Mouse (Mus musculus): ENCODE data around the gene Cd200r2.
"Not testable (repeated sequence)": the region's sequence is repeated elsewhere in the genome, so short reads cannot be mapped to it uniquely, and the experiment has no call there.

The Cd200r2 gene

DNA sequence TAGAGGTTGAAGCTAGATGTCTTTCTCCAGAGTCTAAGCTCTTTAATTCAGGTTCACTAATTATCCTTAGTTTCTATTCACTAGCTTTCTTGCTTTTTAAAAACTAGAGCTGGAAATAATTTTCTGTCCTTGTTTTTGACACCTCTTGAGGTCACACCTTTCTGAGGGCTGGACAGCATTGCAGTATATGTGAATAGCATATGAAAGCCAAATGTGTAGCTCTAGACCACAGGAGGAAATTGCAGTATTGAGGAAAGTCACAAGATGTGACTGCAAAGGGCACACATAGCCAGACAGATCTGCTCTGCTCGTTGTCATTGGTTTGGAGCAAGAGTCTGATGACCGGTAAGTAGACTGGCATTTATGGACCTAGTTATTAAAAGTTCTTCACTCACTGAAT is at the start of gene Cd200r2:
TSS of gene Cd200r2 (plus strand) at position 301 of the 400 bp plus-strand sequence.
- DNase-seq (ENCODE audit: low read depth, low spot score), result no peak
- no peaks in the 10 kb centered on the region for H3K36me3 ChIP-seq (ENCODE audit: control insufficient read depth, insufficient read depth, low read length, poor library complexity, severe bottlenecking)
- H3K27me3 ChIP-seq (ENCODE audit: control insufficient read depth, insufficient read depth, low read length, poor library complexity, severe bottlenecking), result no peaks in the 10 kb centered on the region

GRCm38 (mm10) chr16:44818010-44818409 is 48.9 kb upstream of the Cd200r2 start:
- no peaks in the 10 kb centered on the region for H3K36me3 ChIP-seq (ENCODE audit: control insufficient read depth, insufficient read depth, low read length, poor library complexity, severe bottlenecking)
- H3K27me3 ChIP-seq (ENCODE audit: control insufficient read depth, insufficient read depth, low read length, poor library complexity, severe bottlenecking), result no peaks in the 10 kb centered on the region
- no peak for DNase-seq (ENCODE audit: low read depth, low spot score)

GRCm38 (mm10) chr16:44820545-44820944 is 46.4 kb upstream of the Cd200r2 start:
- no peak for DNase-seq (ENCODE audit: low read depth, low spot score)
- no peaks in the 10 kb centered on the region for H3K36me3 ChIP-seq (ENCODE audit: control insufficient read depth, insufficient read depth, low read length, poor library complexity, severe bottlenecking)
- H3K27me3 ChIP-seq (ENCODE audit: control insufficient read depth, insufficient read depth, low read length, poor library complexity, severe bottlenecking), result no peaks in the 10 kb centered on the region

GRCm38 (mm10) chr16:44832286-44832685 is 34.6 kb upstream of the Cd200r2 start:
- no peak for DNase-seq (ENCODE audit: low read depth, low spot score)
- Histone ChIP-seq H3K36me3 (ENCODE audit: control insufficient read depth, insufficient read depth, low read length, poor library complexity, severe bottlenecking) (no peaks in the 10 kb centered on the region), H3K27me3 (ENCODE audit: control insufficient read depth, insufficient read depth, low read length, poor library complexity, severe bottlenecking) (no peaks in the 10 kb centered on the region)

DNA sequence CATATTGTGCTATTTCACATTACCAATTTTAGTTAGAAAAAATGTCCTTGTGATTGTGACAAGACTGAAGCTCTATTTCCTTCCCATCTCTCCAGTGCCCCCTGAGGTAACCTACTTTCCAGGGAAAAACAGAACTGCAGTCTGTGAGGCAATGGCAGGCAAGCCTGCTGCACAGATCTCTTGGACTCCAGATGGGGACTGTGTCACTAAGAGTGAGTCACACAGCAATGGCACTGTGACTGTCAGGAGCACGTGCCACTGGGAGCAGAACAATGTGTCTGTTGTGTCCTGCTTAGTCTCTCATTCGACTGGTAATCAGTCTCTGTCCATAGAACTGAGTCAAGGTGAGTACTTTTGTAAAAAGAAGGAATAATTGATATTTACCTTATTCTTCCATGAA is 33.7 kb upstream of the Cd200r2 start:
- H3K36me3 ChIP-seq (ENCODE audit: control insufficient read depth, insufficient read depth, low read length, poor library complexity, severe bottlenecking); H3K27me3 ChIP-seq (ENCODE audit: control insufficient read depth, insufficient read depth, low read length, poor library complexity, severe bottlenecking); DNase-seq (ENCODE audit: low read depth, low spot score): not testable (repeated sequence)

GRCm38 (mm10) chr16:44875178-44875577 is 8.3 kb downstream of the Cd200r2 start:
- Histone ChIP-seq H3K27me3 (ENCODE audit: control insufficient read depth, insufficient read depth, low read length, poor library complexity, severe bottlenecking) (no peaks in the 10 kb centered on the region), H3K36me3 (ENCODE audit: control insufficient read depth, insufficient read depth, low read length, poor library complexity, severe bottlenecking) (no peaks in the 10 kb centered on the region)
- DNase-seq (ENCODE audit: low read depth, low spot score), result no peak

DNA sequence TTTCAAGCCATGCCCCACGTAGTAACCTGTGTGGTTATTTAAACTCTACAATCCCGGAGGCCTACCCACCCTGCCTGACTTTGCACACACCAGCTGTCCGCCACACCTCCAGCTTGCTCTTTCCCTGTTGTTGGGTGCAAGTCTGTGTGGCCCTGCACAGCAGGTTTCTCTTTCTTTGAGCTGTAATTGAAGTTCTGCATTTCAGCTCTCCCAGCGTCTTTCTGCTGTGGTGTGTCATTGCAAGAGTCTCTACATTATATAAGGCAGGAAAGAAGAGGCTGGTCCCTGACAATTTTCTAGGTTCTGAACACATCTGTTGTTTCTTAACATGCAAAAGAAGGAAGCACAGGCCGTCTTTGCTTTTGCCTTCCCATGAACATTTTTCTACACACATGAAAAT is 9.7 kb downstream of the Cd200r2 start:
- DNase-seq (ENCODE audit: low read depth, low spot score), result no peak
- H3K27me3 ChIP-seq (ENCODE audit: control insufficient read depth, insufficient read depth, low read length, poor library complexity, severe bottlenecking), result no peaks in the 10 kb centered on the region
- no peaks in the 10 kb centered on the region for H3K36me3 ChIP-seq (ENCODE audit: control insufficient read depth, insufficient read depth, low read length, poor library complexity, severe bottlenecking)

DNA sequence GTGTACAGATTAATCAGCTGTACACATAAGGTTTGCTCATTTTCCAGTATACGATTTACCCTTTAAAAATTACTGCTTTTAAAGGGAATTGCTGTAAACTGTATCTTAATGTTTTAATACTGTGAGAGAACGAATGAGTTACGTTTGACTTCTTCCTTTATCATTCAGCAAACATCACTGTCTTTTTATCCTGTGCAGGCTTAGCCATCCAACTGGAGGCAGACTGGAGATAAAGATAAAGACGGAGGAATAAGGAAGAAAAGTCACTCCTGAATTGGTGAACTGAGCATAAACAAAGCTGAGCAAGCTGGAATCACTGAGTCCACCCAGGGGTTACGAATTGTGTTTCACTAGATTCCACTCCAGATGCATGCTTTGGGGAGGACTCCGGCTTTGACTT is 10.7 kb downstream of the Cd200r2 start:
- Histone ChIP-seq H3K36me3 (ENCODE audit: control insufficient read depth, insufficient read depth, low read length, poor library complexity, severe bottlenecking) (no peaks in the 10 kb centered on the region), H3K27me3 (ENCODE audit: control insufficient read depth, insufficient read depth, low read length, poor library complexity, severe bottlenecking) (no peaks in the 10 kb centered on the region)
- no peak for DNase-seq (ENCODE audit: low read depth, low spot score)

DNA sequence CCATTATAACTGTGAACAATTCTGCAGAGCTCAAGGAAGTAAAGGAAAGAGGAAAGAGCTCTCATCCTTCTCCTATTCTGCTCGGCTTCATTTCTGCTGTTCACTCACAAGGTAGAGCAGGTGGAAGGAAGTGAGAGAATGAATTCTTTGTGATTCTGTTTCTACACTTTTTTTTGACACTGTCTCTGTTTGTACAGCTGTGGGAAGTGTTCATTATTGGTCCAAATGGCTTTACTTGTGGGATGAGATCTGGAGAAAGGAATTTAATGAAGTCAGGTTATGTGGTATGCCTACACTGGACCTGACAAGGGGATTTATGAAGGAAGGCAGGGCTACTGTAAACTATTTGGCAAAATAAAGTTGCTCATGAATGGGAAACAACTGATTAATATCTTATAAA is 23.9 kb downstream of the Cd200r2 start:
- no peaks in the 10 kb centered on the region for H3K27me3 ChIP-seq (ENCODE audit: control insufficient read depth, insufficient read depth, low read length, poor library complexity, severe bottlenecking)
- DNase-seq (ENCODE audit: low read depth, low spot score), result no peak
- no peaks in the 10 kb centered on the region for H3K36me3 ChIP-seq (ENCODE audit: control insufficient read depth, insufficient read depth, low read length, poor library complexity, severe bottlenecking)

DNA sequence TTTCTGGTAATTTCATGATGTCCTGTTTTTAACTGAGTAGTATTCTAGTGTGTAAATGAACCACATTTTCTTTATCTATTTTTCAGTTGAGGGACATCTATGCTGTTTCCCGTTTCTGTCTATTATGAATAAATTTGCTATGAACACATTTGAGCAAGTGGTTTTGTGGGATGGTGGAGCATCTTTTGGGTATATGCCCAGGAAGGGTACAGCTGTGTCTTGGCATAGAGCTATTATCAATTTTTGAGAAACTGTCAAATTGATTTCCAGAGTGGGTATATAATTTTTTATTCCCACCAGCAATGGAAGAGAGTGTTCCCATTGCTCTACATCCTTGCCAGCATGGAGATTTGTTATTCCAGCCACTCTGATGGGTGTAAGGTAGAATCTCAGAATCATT is 65.1 kb downstream of the Cd200r2 start:
- H3K27me3 ChIP-seq (ENCODE audit: control insufficient read depth, insufficient read depth, low read length, poor library complexity, severe bottlenecking), result no peaks in the 10 kb centered on the region
- no peak for DNase-seq (ENCODE audit: low read depth, low spot score)
- H3K36me3 ChIP-seq (ENCODE audit: control insufficient read depth, insufficient read depth, low read length, poor library complexity, severe bottlenecking), result no peaks in the 10 kb centered on the region

DNA sequence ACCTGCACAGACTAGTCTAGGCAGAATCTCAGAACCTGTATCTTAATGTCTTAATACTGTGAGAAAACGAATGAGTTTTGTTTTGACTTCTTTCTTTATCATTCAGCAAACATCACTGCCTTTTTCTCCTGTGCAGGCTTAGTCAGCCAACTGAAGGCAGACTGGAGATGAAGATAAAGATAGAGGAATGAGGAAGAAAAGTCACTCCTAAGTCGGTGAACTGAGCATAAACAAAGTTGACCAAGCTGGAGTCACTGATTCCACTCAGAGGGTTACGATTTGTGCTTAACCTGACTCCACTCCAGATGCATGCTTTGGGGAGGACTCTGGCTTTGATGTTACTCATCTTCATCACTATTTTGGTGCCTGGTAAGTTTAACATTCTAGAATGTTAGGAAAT is 76.6 kb downstream of the Cd200r2 start, which contains the start of gene Cd200r3:
TSS of gene Cd200r3 (plus strand) at position 211 of the 400 bp plus-strand sequence.
- no peaks in the 10 kb centered on the region for H3K36me3 ChIP-seq (ENCODE audit: control insufficient read depth, insufficient read depth, low read length, poor library complexity, severe bottlenecking)
- DNase-seq (ENCODE audit: low read depth, low spot score), result no peak
- H3K27me3 ChIP-seq (ENCODE audit: control insufficient read depth, insufficient read depth, low read length, poor library complexity, severe bottlenecking), result no peaks in the 10 kb centered on the region

DNA sequence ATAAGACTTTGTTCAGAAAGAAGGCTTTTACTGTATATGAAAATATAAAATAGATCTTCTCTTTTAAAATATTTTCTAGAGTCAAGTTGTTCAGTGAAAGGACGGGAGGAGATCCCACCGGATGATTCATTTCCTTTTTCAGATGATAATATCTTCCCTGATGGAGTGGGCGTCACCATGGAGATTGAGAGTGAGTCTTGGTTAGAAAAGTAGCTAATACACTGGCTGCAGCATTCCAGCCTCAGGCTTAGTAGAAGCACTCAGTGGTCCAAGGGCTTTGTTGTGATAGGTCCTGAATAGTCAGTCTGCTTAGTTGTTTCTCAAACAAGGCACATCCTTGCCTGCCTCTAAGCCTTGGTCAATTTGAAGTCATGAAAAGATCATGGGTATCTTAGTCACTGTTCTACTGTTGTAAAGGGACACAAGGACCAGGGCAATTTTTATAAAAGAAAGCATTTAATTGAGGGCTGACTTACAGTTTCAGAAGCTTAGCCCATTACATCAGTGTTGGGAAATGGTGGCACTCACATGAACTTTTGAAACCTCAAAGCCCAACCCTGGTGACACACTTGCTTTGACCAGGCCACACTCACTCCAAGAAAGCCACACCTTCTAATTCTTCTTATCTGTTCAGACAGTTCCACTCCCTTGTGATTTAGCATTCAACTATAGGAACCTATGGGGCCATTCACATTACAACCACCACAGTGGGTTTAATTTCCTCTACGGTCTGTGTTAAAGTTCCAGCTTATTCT is 84.6 kb downstream of the Cd200r2 start:
- no peaks in the 10 kb centered on the region for H3K36me3 ChIP-seq (ENCODE audit: control insufficient read depth, insufficient read depth, low read length, poor library complexity, severe bottlenecking)
- DNase-seq (ENCODE audit: low read depth, low spot score), result no peak
- no peaks in the 10 kb centered on the region for H3K27me3 ChIP-seq (ENCODE audit: control insufficient read depth, insufficient read depth, low read length, poor library complexity, severe bottlenecking)

DNA sequence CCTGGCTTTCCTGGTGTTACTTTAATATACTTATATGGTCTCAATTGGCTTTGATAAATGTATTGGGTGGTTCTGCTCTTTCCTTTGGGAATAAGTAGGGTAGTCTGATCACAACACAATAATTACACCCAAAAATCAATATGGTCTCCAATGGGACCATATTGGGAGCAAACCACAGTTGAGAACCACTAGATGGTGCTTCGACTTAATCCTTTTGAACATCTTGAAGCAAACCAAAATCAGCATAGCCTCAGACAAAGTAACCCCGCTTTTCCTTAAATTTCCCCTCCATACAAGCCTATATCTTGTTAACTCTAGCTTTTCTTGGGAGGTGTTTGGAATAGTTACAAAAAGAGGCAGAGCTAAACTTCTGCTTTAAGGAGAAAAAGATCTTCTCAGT is 95.4 kb downstream of the Cd200r2 start:
- no peak for DNase-seq (ENCODE audit: low read depth, low spot score)
- H3K27me3 ChIP-seq (ENCODE audit: control insufficient read depth, insufficient read depth, low read length, poor library complexity, severe bottlenecking), result no peaks in the 10 kb centered on the region
- no peaks in the 10 kb centered on the region for H3K36me3 ChIP-seq (ENCODE audit: control insufficient read depth, insufficient read depth, low read length, poor library complexity, severe bottlenecking)

GRCm38 (mm10) chr16:44962777-44963176 is 95.9 kb downstream of the Cd200r2 start:
- DNase-seq (ENCODE audit: low read depth, low spot score), result peak; percentile 82
- H3K36me3 ChIP-seq (ENCODE audit: control insufficient read depth, insufficient read depth, low read length, poor library complexity, severe bottlenecking), result no peaks in the 10 kb centered on the region
- no peaks in the 10 kb centered on the region for H3K27me3 ChIP-seq (ENCODE audit: control insufficient read depth, insufficient read depth, low read length, poor library complexity, severe bottlenecking)

DNA sequence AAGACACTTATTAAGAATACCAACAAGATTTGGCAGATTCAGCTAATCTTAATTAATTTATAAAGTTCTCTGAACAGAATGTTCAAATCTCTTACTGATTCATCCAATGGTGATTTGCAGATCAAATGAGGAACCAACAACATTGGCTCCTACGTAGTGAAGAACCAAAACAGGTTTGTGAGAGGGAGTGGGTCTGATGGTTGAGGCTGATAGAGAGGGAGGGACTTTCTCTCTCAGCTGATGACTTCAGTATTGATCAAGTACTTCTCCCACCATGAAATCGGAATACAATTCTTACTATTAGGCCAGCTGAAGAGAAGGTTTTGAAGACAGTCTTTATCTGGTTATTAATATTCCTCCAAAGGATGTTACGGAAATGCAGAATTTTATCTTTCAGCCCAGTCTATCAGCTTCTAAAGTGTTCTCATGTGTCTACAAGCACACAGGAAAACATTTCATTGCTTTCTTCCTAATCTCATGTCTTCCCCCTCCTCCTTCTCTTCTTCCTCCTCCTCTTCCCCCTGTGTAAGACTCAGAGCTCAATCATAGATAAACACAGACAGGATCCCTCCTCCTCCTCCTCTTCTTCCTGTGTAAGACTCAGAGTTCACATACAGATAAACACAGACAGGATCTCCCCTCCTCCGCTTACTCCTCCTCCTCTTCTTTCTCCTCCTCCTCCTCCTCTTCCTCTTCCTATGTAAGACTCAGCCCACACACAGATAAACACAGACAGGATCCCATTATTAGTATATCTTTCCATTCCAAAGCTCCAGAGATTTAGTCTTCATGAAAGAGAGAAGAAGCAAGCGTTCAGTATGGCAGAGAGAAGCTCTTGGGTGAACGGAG is 97.9 kb downstream of the Cd200r2 start:
- no peaks in the 10 kb centered on the region for H3K27me3 ChIP-seq (ENCODE audit: control insufficient read depth, insufficient read depth, low read length, poor library complexity, severe bottlenecking)
- H3K36me3 ChIP-seq (ENCODE audit: control insufficient read depth, insufficient read depth, low read length, poor library complexity, severe bottlenecking), result no peaks in the 10 kb centered on the region
- DNase-seq (ENCODE audit: low read depth, low spot score), result peak; percentile 23
